Mouse (Mus musculus) Patski (cell line): Measurements from ENCODE around the gene Sh3gl3. TPM values are rescaled to one million over a fixed set of nuclear protein-coding genes. Genes with fewer than 3 reads are reported as not detected.
A peak's percentile ranks its signal among the peaks of the same experiment; 100 is the strongest.

Experiments
- ATAC-seq: fragments of 100-300 bp; one replicate; pipeline ENCODE4 v1.8.0; 2021
- CTCF ChIA-PET: fragments of 350-600 bp; sonication (Branson Sonifier 250); formaldehyde crosslinking; loops from one replicate; lab custom pipeline; 2022; ENCODE audit warnings: inconsistent platforms; lab: Charles Lee
- POLR2A ChIA-PET: fragments of 350-600 bp; sonication (Branson Sonifier 250); formaldehyde crosslinking; loops from one replicate; lab custom pipeline; 2022; ENCODE audit warnings: antibody characterized with exemption, inconsistent platforms; lab: Charles Lee
- DNase-seq: peaks from one replicate; pipeline ENCODE4 v3.0.0-alpha.2; 2011; ENCODE audit warnings: low read depth, low spot score
- H3K27me3 ChIP-seq: fragments of 371-371 bp; one replicate; pipeline ENCODE4 v1.5.1; 2021
- CTCF ChIP-seq: fragments of 100-300 bp; IDR thresholded peaks from one replicate; pipeline ENCODE4 v1.5.1; 2021
- in situ Hi-C: fragments of 300-500 bp; cut with MboI; formaldehyde crosslinking; loops from 3 replicates; pipeline ENCODE4 v1.11.1; 2018; ENCODE audit warnings: low pct_unique_long_range_greater_than_20kb, mixed read lengths
- polyA plus RNA-seq: library from polyadenylated mRNA; unstranded; gene quantifications from one replicate; pipeline ENCODE4 v1.2.3, GENCODE M21; 2021

Gene Sh3gl3
- 4.8 TPM for polyA plus RNA-seq

- no peak for DNase-seq
- no peaks in the 10 kb centered on the region for H3K27me3 ChIP-seq
- no peak for ATAC-seq
- TF ChIP-seq CTCF = no peak
- ChIA-PET CTCF (interaction anchor here (0.9 to 1.4 kb wide), 2 partner anchors 27 to 52 kb away, joined by 3 read pairs; no protein-coding TSS in a partner anchor), POLR2A (no interaction called here)
- in situ Hi-C loops = no loop called here
Measured at GRCm38 (mm10) chr7:82173540-82173939, at the start of gene Sh3gl3. Sh3gl3 (plus strand) TSS chr7:82173840.

- TF ChIP-seq CTCF = no peak
- no peak for ATAC-seq
- CTCF ChIA-PET = interaction anchor here (2.2 kb wide), 1 partner anchor 9 kb away, joined by 5 read pairs; no protein-coding TSS in a partner anchor
- in situ Hi-C loops = loop anchor here (25.0 kb wide), 1 partner anchor 474 kb away; no protein-coding TSS in a partner anchor
- DNase-seq = no peak
- peaks cover 17% of the 10 kb centered on the region for H3K27me3 ChIP-seq
- POLR2A ChIA-PET = no interaction called here
Measured at GRCm38 (mm10) chr7:82138196-82138595, 35.4 kb upstream of the Sh3gl3 start.

GRCm38 (mm10) chr7:82147151-82147550 is 26.5 kb upstream of the Sh3gl3 start:
- no peak for TF ChIP-seq CTCF
- DNase-seq = no peak
- no peak for ATAC-seq
- ChIA-PET POLR2A (no interaction called here), CTCF (no interaction called here)
- in situ Hi-C loops = loop anchor here (25.0 kb wide), 1 partner anchor 465 kb away; no protein-coding TSS in a partner anchor
- peaks cover 14% of the 10 kb centered on the region for H3K27me3 ChIP-seq

GRCm38 (mm10) chr7:82164681-82165080 is 9.0 kb upstream of the Sh3gl3 start:
- in situ Hi-C loops = no loop called here
- no peak for TF ChIP-seq CTCF
- no peak for DNase-seq
- H3K27me3 ChIP-seq = no peaks in the 10 kb centered on the region
- ChIA-PET POLR2A (interaction anchor here (1.2 kb wide), 1 partner anchor 106 kb away, joined by 3 read pairs; no protein-coding TSS in a partner anchor), CTCF (no interaction called here)
- ATAC-seq = no peak

- POLR2A ChIA-PET = no interaction called here
- in situ Hi-C loops = no loop called here
- DNase-seq (no peak), ATAC-seq (peak; percentile 87)
- CTCF ChIA-PET = interaction anchor here (1.4 kb wide), 1 partner anchor 29 kb away, joined by 3 read pairs; no protein-coding TSS in a partner anchor
- H3K27me3 ChIP-seq = no peaks in the 10 kb centered on the region
- TF ChIP-seq CTCF = no peak
Measured at GRCm38 (mm10) chr7:82174571-82175326, 1.1 kb downstream of the Sh3gl3 start.

GRCm38 (mm10) chr7:82175327-82175721 is 1.7 kb downstream of the Sh3gl3 start:
- POLR2A ChIA-PET = interaction anchor here (1.0 kb wide), 1 partner anchor 21 kb away, joined by 3 read pairs; no protein-coding TSS in a partner anchor
- CTCF ChIA-PET = interaction anchor here (3.1 to 4.1 kb wide), 2 partner anchors 53 to 85 kb away, joined by 10 to 17 read pairs; no protein-coding TSS in a partner anchor
- in situ Hi-C loops = no loop called here
- DNase-seq = no peak
- no peaks in the 10 kb centered on the region for H3K27me3 ChIP-seq
- ATAC-seq = no peak
- TF ChIP-seq CTCF = no peak

- ChIA-PET CTCF (interaction anchor here (3.1 to 4.1 kb wide), 2 partner anchors 54 to 84 kb away, joined by 10 to 17 read pairs; no protein-coding TSS in a partner anchor), POLR2A (interaction anchor here (1.0 kb wide), 1 partner anchor 20 kb away, joined by 3 read pairs; no protein-coding TSS in a partner anchor)
- no peaks in the 10 kb centered on the region for H3K27me3 ChIP-seq
- no peak for TF ChIP-seq CTCF
- DNase-seq (no peak), ATAC-seq (no peak)
- in situ Hi-C loops = no loop called here
Measured at GRCm38 (mm10) chr7:82176192-82176591, 2.6 kb downstream of the Sh3gl3 start.

- peak; percentile 47 for DNase-seq
- no peak for ATAC-seq
- POLR2A ChIA-PET = no interaction called here
Measured at GRCm38 (mm10) chr7:82177336-82177735, 3.7 kb downstream of the Sh3gl3 start.

GRCm38 (mm10) chr7:82180919-82181318 is 7.3 kb downstream of the Sh3gl3 start:
- ATAC-seq (no peak), DNase-seq (no peak)
- in situ Hi-C loops = no loop called here
- no peak for TF ChIP-seq CTCF
- ChIA-PET POLR2A (no interaction called here), CTCF (no interaction called here)
- no peaks in the 10 kb centered on the region for H3K27me3 ChIP-seq

More at GRCm38 (mm10) chr7:82177336-82177735, 3.7 kb downstream of the Sh3gl3 start:
- H3K27me3 ChIP-seq = no peaks in the 10 kb centered on the region
- CTCF ChIA-PET = interaction anchor here (0.8 to 4.1 kb wide), 4 partner anchors 8 to 145 kb away, joined by 3 to 17 read pairs (median 6); no protein-coding TSS in a partner anchor
- in situ Hi-C loops = no loop called here
- TF ChIP-seq CTCF = no peak

GRCm38 (mm10) chr7:82182781-82183180 is 9.1 kb downstream of the Sh3gl3 start:
- in situ Hi-C loops = no loop called here
- no peak for ATAC-seq
- no peak for TF ChIP-seq CTCF
- ChIA-PET POLR2A (no interaction called here), CTCF (interaction anchor here (0.8 kb wide), 1 partner anchor 10 kb away, joined by 3 read pairs; no protein-coding TSS in a partner anchor)
- DNase-seq = no peak
- no peaks in the 10 kb centered on the region for H3K27me3 ChIP-seq
